Comparison of ENCODE assay signal across 9 mouse cellular contexts in genomic region chr7:137436901-137437300, GRCm38 (mm10). TPM values are rescaled to one million over a fixed set of nuclear protein-coding genes. Genes with fewer than 3 reads are reported as not detected.
DNase-seq lines count a peak whose midpoint lies in the region; ATAC-seq lines count a peak whose summit lies in the region.
"Had no signal": no experiment of that assay in that cellular context is flagged by ENCODE, and none has a peak within 500 bp of the region (broad histone marks: within the 10 kb centered on the region; RNA-seq: fewer than 3 reads in every experiment).

No protein-coding gene starts in this region.

- peak overlapping the region; percentile 86 for H3K4me2 ChIP-seq in heart, embryonic 14.5 days (ENCODE audit: low read length)
- H3K4me2 ChIP-seq in heart, embryonic 15.5 days: peak overlapping the region; percentile 74
- peak overlapping the region; percentile 37 for H3K4me2 ChIP-seq in liver, embryonic 16.5 days (ENCODE audit: low read depth, low read length)

- DNase-seq in heart, postnatal 25 days (ENCODE audit: low spot score): no peak
- peak; percentile 10 for DNase-seq in adipocyte (ENCODE audit: low spot score)
- no peak for DNase-seq in MN1 (ENCODE audit: low spot score)
- DNase-seq in thymus, postnatal 0 days (ENCODE audit: low spot score): no peak
- DNase-seq in embryo, embryonic 11 days: no peak

- H3K27me3 ChIP-seq in heart, embryonic 14.5 days (ENCODE audit: control insufficient read depth, insufficient read depth, low read length): no peaks in the 10 kb centered on the region
- H3K27me3 ChIP-seq in heart, embryonic 15.5 days: no peaks in the 10 kb centered on the region
- no peaks in the 10 kb centered on the region for H3K27me3 ChIP-seq in liver, embryonic 16.5 days (ENCODE audit: control insufficient read depth, insufficient read depth, low read depth, low read length)

- no peaks in the 10 kb centered on the region for H3K9me3 ChIP-seq in heart, embryonic 14.5 days (ENCODE audit: control insufficient read depth, low read length)
- no peaks in the 10 kb centered on the region for H3K9me3 ChIP-seq in heart, embryonic 15.5 days (replicated peaks)
- no peaks in the 10 kb centered on the region for H3K9me3 ChIP-seq in liver, embryonic 16.5 days (replicated peaks; ENCODE audit: control insufficient read depth, low read length)

- no peak for ATAC-seq in heart, embryonic 14.5 days (ENCODE audit: insufficient number of reproducible peaks, insufficient read depth, low FRiP score, low read depth)
- no peak for ATAC-seq in heart, embryonic 15.5 days (replicated peaks; ENCODE audit: insufficient number of reproducible peaks, insufficient read depth, low FRiP score, low read depth)
- ATAC-seq in liver, embryonic 16.5 days (ENCODE audit: low read depth): no peak

- no peak overlapping the region for H3K4me3 ChIP-seq in heart, embryonic 14.5 days (ENCODE audit: control insufficient read depth in 1 of 2, insufficient read depth in 1 of 2, low read depth in 1 of 2, low read length in 2 of 2)
- peak overlapping the region; percentile 98 for H3K4me3 ChIP-seq in heart, embryonic 15.5 days
- peak overlapping the region; percentile 84 for H3K4me3 ChIP-seq in liver, embryonic 16.5 days (ENCODE audit: low read depth, low read length)

- H3K9ac ChIP-seq in heart, embryonic 14.5 days (ENCODE audit: low read length): no peak overlapping the region
- H3K9ac ChIP-seq in heart, embryonic 15.5 days: no peak overlapping the region
- H3K9ac ChIP-seq in liver, embryonic 16.5 days (ENCODE audit: low read depth, low read length): no peak overlapping the region

- peak overlapping the region in 1 of 2 experiments; percentile 45; a peak in 1 of 4 replicates for H3K27ac ChIP-seq in heart, embryonic 14.5 days (replicated peaks in 1 of 2; ENCODE audit: control insufficient read depth in 1 of 2, insufficient read depth in 1 of 2, low read depth in 2 of 2, low read length in 2 of 2)
- H3K27ac ChIP-seq in heart, embryonic 15.5 days: peak overlapping the region; percentile 87
- H3K27ac ChIP-seq in liver, embryonic 16.5 days (ENCODE audit: low read length): no peak overlapping the region
- H3K27ac ChIP-seq: macrophage had no signal

- no peaks in the 10 kb centered on the region for H3K36me3 ChIP-seq in heart, embryonic 14.5 days (ENCODE audit: control insufficient read depth, insufficient read depth, low read length)
- H3K36me3 ChIP-seq in heart, embryonic 15.5 days: no peaks in the 10 kb centered on the region
- H3K36me3 ChIP-seq in liver, embryonic 16.5 days (ENCODE audit: control insufficient read depth, insufficient read depth): no peaks in the 10 kb centered on the region

- intact Hi-C loops in heart, postnatal 25 days (cut with DNase I): loop anchor here (1.0 kb wide), 1 partner anchor 27 kb away; the partner anchor contains the start of gene 9430038I01Rik

- H3K4me1 ChIP-seq in heart, embryonic 14.5 days (ENCODE audit: control insufficient read depth in 2 of 2, insufficient read depth in 2 of 2, low read length in 2 of 2): peaks cover 3 to 13% of the 10 kb centered on the region in 2 experiments
- H3K4me1 ChIP-seq in heart, embryonic 15.5 days (replicated peaks): peaks cover 20% of the 10 kb centered on the region
- H3K4me1 ChIP-seq in liver, embryonic 16.5 days (ENCODE audit: control insufficient read depth, low read depth, low read length): peaks cover 14% of the 10 kb centered on the region

- WGBS in heart, embryonic 14.5 days: 77% methylated on average over 6 of the region's 6 CpGs
- 79% methylated on average over 6 of the region's 6 CpGs for WGBS in heart, embryonic 15.5 days
- 67% methylated on average over 6 of the region's 6 CpGs for WGBS in liver, embryonic 16.5 days (ENCODE audit: insufficient replicate concordance)

RNA-seq across cellular contexts. Expression of gene Glrx3, which starts 0.5 kb away (rescaled TPM):
- 200 and 203 TPM in 2 replicates for polyA plus RNA-seq in heart, embryonic 14.5 days (2014; fragmentation: Nextera tagmentation; extraction: Ambion mirVana)
- total RNA-seq in heart, postnatal 25 days (2021): 100 to 1,000 TPM; 133 to 136 TPM
- polyA plus RNA-seq in heart, embryonic 15.5 days (2015; fragmentation: Nextera tagmentation; extraction: Ambion mirVana): 168 and 170 TPM in 2 replicates
- polyA plus RNA-seq in liver, embryonic 16.5 days (2015; fragmentation: Nextera tagmentation; extraction: Ambion mirVana): 62.0 and 68.2 TPM in 2 replicates
- polyA plus RNA-seq in thymus, postnatal 0 days (2015; fragmentation: Nextera tagmentation; extraction: Ambion mirVana): 204 and 219 TPM in 2 replicates

RNA-seq across cellular contexts. Expression of gene 9430038I01Rik, which starts 26.3 kb away (rescaled TPM):
- polyA plus RNA-seq in heart, embryonic 14.5 days (2014; fragmentation: Nextera tagmentation; extraction: Ambion mirVana): 16.5 and 17.6 TPM in 2 replicates
- 1 to 10 TPM; 6.9 to 7.8 TPM for total RNA-seq in heart, postnatal 25 days (2021)
- 12.4 and 12.5 TPM in 2 replicates for polyA plus RNA-seq in heart, embryonic 15.5 days (2015; fragmentation: Nextera tagmentation; extraction: Ambion mirVana)
- polyA plus RNA-seq in liver, embryonic 16.5 days (2015; fragmentation: Nextera tagmentation; extraction: Ambion mirVana): 5.8 and 5.9 TPM in 2 replicates
- polyA plus RNA-seq in thymus, postnatal 0 days (2015; fragmentation: Nextera tagmentation; extraction: Ambion mirVana): 9.5 and 12.1 TPM in 2 replicates

Comparison
In these comparisons a context has a peak if more than half of its experiments do, and no peak if none do; other contexts are left out.
1. H3K4me3 ChIP-seq: peak in heart, embryonic 15.5 days (single experiment) and liver, embryonic 16.5 days (single experiment); none in heart, embryonic 14.5 days (0 of 2).
2. Peak in every context shown above with its lines, with median percentiles within 50 percentile points of each other: H3K4me2 ChIP-seq.